Mouse (Mus musculus) heart, embryonic 10.5 days (tissue): Measurements from ENCODE around the gene Pitpnc1. TPM values are rescaled to one million over a fixed set of nuclear protein-coding genes. Genes with fewer than 3 reads are reported as not detected.
A peak's percentile ranks its signal among the peaks of the same experiment; 100 is the strongest.

Experiments
- DNase-seq: peaks from one replicate; pipeline ENCODE4 v3.0.0-alpha.2; 2017; ENCODE audit warnings: low spot score
- H3K27ac ChIP-seq: fragments of 300-500 bp; sonication (generic); 2 replicates; pipeline ENCODE4 v1.5.1; 2016; ENCODE audit warnings: mild to moderate bottlenecking
- H3K27me3 ChIP-seq: fragments of 300-500 bp; sonication (generic); 2 replicates; pipeline ENCODE4 v1.6.1; 2016; ENCODE audit warnings: mild to moderate bottlenecking; ENCODE audit not compliant: poor library complexity, insufficient read depth, severe bottlenecking
- H3K36me3 ChIP-seq: fragments of 300-500 bp; sonication (generic); 2 replicates; pipeline ENCODE4 v1.6.1; 2016; ENCODE audit warnings: mild to moderate bottlenecking, moderate library complexity
- H3K4me1 ChIP-seq: fragments of 300-500 bp; sonication (generic); 2 replicates; pipeline ENCODE4 v1.6.1; 2016; ENCODE audit warnings: mild to moderate bottlenecking
- H3K4me3 ChIP-seq: fragments of 300-500 bp; sonication (generic); 2 replicates; pipeline ENCODE4 v1.5.1; 2016; ENCODE audit warnings: mild to moderate bottlenecking, moderate library complexity
- H3K9me3 ChIP-seq: fragments of 300-500 bp; sonication (generic); 2 replicates; pipeline ENCODE4 v1.6.1; 2016; ENCODE audit warnings: mild to moderate bottlenecking, moderate library complexity
- WGBS: fragments of 180-500 bp; shearing (Covaris S2); methylation state at CpG from one replicate; pipeline ENCODE4 v1.1.7; 2016; 5-methylcytosine and 5-hydroxymethylcytosine counted together
- polyA plus RNA-seq: library from polyadenylated mRNA; unstranded; fragments of >200 nt; fragmentation: Nextera tagmentation; extraction: Ambion mirVana; gene quantifications from 2 replicates; pipeline ENCODE4 v1.2.1, GENCODE M21; 2016

Pitpnc1 gene
- polyA plus RNA-seq, 1 experiment from 2014 or later: 11.6 TPM

GRCm38 (mm10) chr11:107405606-107406333 is 64.7 kb downstream of the Pitpnc1 start:
- Histone ChIP-seq H3K4me1 (peaks cover 4% of the 10 kb centered on the region; the same call in 1 of the 2 replicates), H3K9me3 (no peaks in the 10 kb centered on the region), H3K27me3 (no peaks in the 10 kb centered on the region), H3K27ac (no peak overlapping the region), H3K36me3 (no peaks in the 10 kb centered on the region), H3K4me3 (no peak overlapping the region)
- DNase-seq: no peak
- WGBS: 95% methylated on average over 11 of the region's 11 CpGs

GRCm38 (mm10) chr11:107403309-107403708 is 67.2 kb downstream of the Pitpnc1 start:
- Histone ChIP-seq H3K4me3 (no peak overlapping the region), H3K4me1 (0 out of 2 replicates have a peak, but pooled peaks cover under 1% of the 10 kb centered on the region), H3K9me3 (no peaks in the 10 kb centered on the region), H3K36me3 (no peaks in the 10 kb centered on the region), H3K27ac (no peak overlapping the region), H3K27me3 (no peaks in the 10 kb centered on the region)
- no peak for DNase-seq
- WGBS: 85% methylated on average over 10 of the region's 10 CpGs

- Histone ChIP-seq H3K4me1 (peaks cover 13% of the 10 kb centered on the region), H3K4me3 (no peak overlapping the region), H3K36me3 (no peaks in the 10 kb centered on the region), H3K27me3 (no peaks in the 10 kb centered on the region), H3K27ac (no peak overlapping the region), H3K9me3 (no peaks in the 10 kb centered on the region)
- WGBS: 87% methylated on average over 5 of the region's 5 CpGs
- no peak for DNase-seq
Measured at GRCm38 (mm10) chr11:107401839-107402590, 68.5 kb downstream of the Pitpnc1 start.

- no peak overlapping the region for H3K4me3 ChIP-seq
- H3K4me1 ChIP-seq: peaks cover 18% of the 10 kb centered on the region
- WGBS: 85% methylated on average over 7 of the region's 7 CpGs
- no peak overlapping the region for H3K27ac ChIP-seq
- H3K9me3 ChIP-seq: no peaks in the 10 kb centered on the region
- H3K36me3 ChIP-seq: no peaks in the 10 kb centered on the region
- no peak for DNase-seq
- H3K27me3 ChIP-seq: no peaks in the 10 kb centered on the region
Measured at GRCm38 (mm10) chr11:107400826-107401225, 69.7 kb downstream of the Pitpnc1 start.

- WGBS: 88% methylated on average over 10 of the region's 10 CpGs
- no peaks in the 10 kb centered on the region for H3K9me3 ChIP-seq
Measured at GRCm38 (mm10) chr11:107400005-107400404, 70.5 kb downstream of the Pitpnc1 start.

GRCm38 (mm10) chr11:107397326-107397998 is 73.0 kb downstream of the Pitpnc1 start:
- Histone ChIP-seq H3K4me3 (no peak overlapping the region), H3K27me3 (no peaks in the 10 kb centered on the region), H3K4me1 (peaks cover 18% of the 10 kb centered on the region), H3K36me3 (no peaks in the 10 kb centered on the region), H3K27ac (peak overlapping the region; percentile 30; the same call in 1 of the 2 replicates), H3K9me3 (no peaks in the 10 kb centered on the region)
- WGBS: 66% methylated on average over 10 of the region's 10 CpGs
- no peak for DNase-seq

More at GRCm38 (mm10) chr11:107400005-107400404, 70.5 kb downstream of the Pitpnc1 start:
- H3K4me1 ChIP-seq: peaks cover 18% of the 10 kb centered on the region
- no peaks in the 10 kb centered on the region for H3K36me3 ChIP-seq
- no peak overlapping the region for H3K4me3 ChIP-seq
- no peak for DNase-seq
- H3K27ac ChIP-seq: no peak overlapping the region
- H3K27me3 ChIP-seq: no peaks in the 10 kb centered on the region

GRCm38 (mm10) chr11:107394245-107394644 is 76.3 kb downstream of the Pitpnc1 start:
- Histone ChIP-seq H3K4me3 (no peak overlapping the region), H3K27ac (no peak overlapping the region), H3K4me1 (peaks cover 25% of the 10 kb centered on the region), H3K9me3 (no peaks in the 10 kb centered on the region), H3K36me3 (no peaks in the 10 kb centered on the region), H3K27me3 (no peaks in the 10 kb centered on the region)
- no peak for DNase-seq
- WGBS: 85% methylated on average over 3 of the region's 3 CpGs

- WGBS: 88% methylated on average over 12 of the region's 12 CpGs
- Histone ChIP-seq H3K36me3 (no peaks in the 10 kb centered on the region), H3K27ac (no peak overlapping the region), H3K4me1 (peaks cover 25% of the 10 kb centered on the region), H3K4me3 (no peak overlapping the region), H3K9me3 (no peaks in the 10 kb centered on the region), H3K27me3 (no peaks in the 10 kb centered on the region)
- DNase-seq: no peak
Measured at GRCm38 (mm10) chr11:107393828-107394165, 76.7 kb downstream of the Pitpnc1 start.

- no peaks in the 10 kb centered on the region for H3K36me3 ChIP-seq
- H3K27me3 ChIP-seq: no peaks in the 10 kb centered on the region
- WGBS: 87% methylated on average over 7 of the region's 7 CpGs
- H3K27ac ChIP-seq: no peak overlapping the region
- peaks cover 24% of the 10 kb centered on the region for H3K4me1 ChIP-seq
- no peak for DNase-seq
- no peaks in the 10 kb centered on the region for H3K9me3 ChIP-seq
- no peak overlapping the region for H3K4me3 ChIP-seq
Measured at GRCm38 (mm10) chr11:107393154-107393827, 77.2 kb downstream of the Pitpnc1 start.

GRCm38 (mm10) chr11:107390540-107390939 is 80.0 kb downstream of the Pitpnc1 start:
- H3K27ac ChIP-seq: no peak overlapping the region
- 0 out of 2 replicates have a peak, but pooled peaks cover 12% of the 10 kb centered on the region for H3K4me1 ChIP-seq
- 73% methylated on average over 2 of the region's 2 CpGs for WGBS
- DNase-seq: no peak
- H3K9me3 ChIP-seq: no peaks in the 10 kb centered on the region
- H3K4me3 ChIP-seq: no peak overlapping the region
- no peaks in the 10 kb centered on the region for H3K36me3 ChIP-seq
- H3K27me3 ChIP-seq: no peaks in the 10 kb centered on the region

- no peak overlapping the region for H3K4me3 ChIP-seq
- H3K27ac ChIP-seq: no peak overlapping the region
- no peaks in the 10 kb centered on the region for H3K27me3 ChIP-seq
- H3K4me1 ChIP-seq: 0 out of 2 replicates have a peak, but pooled peaks cover 12% of the 10 kb centered on the region
- DNase-seq: no peak
- WGBS: 67% methylated on average over 10 of the region's 10 CpGs
- H3K9me3 ChIP-seq: no peaks in the 10 kb centered on the region
- no peaks in the 10 kb centered on the region for H3K36me3 ChIP-seq
Measured at GRCm38 (mm10) chr11:107390001-107390400, 80.5 kb downstream of the Pitpnc1 start.

- Histone ChIP-seq H3K4me1 (0 out of 2 replicates have a peak, but pooled peaks cover 12% of the 10 kb centered on the region), H3K36me3 (no peaks in the 10 kb centered on the region), H3K27ac (no peak overlapping the region), H3K4me3 (no peak overlapping the region), H3K27me3 (no peaks in the 10 kb centered on the region), H3K9me3 (no peaks in the 10 kb centered on the region)
- WGBS: 75% methylated on average over 10 of the region's 10 CpGs
- no peak for DNase-seq
Measured at GRCm38 (mm10) chr11:107386481-107386880, 84.0 kb downstream of the Pitpnc1 start.
